In the genomic region with DNA sequence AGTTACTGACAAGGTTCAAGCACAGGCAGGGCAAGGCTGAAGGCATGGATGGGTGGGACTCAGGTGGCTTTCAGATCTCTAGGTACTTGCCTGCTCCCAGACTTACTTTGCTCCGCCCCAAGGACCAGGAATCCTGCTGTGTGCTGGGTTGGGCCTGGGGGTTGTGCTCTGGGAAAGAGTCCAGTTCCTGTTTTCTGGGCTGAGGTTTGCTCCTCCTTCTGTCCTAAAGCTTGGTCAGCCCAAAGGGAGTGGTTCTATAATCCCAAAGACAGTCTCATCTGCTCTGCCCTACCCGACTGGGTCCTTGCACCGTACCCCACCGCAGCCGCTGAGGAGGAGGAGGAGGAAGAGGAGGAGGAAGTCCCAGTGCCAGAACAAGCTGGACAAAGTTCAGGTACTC, we compare ENCODE assay signal across 14 mouse cellular contexts. TPM values are rescaled to one million over a fixed set of nuclear protein-coding genes. Genes with fewer than 3 reads are reported as not detected.
DNase-seq lines count a peak whose midpoint lies in the region; ATAC-seq and TF ChIP-seq lines count a peak whose summit lies in the region.
"Had no signal": no experiment of that assay in that cellular context is flagged by ENCODE, and none has a peak within 500 bp of the region (broad histone marks: within the 10 kb centered on the region; RNA-seq: fewer than 3 reads in every experiment).

A gene (plus strand): TSS at position 221 of the 400 bp plus-strand sequence.

- 50% methylated on average over 5 of the region's 5 CpGs for WGBS in kidney, embryonic 16.5 days
- 95% methylated on average over 5 of the region's 5 CpGs for WGBS in thymus, adult 2 months

- peak within 1 kb of the TSS; percentile 46 for H3K4me2 ChIP-seq in kidney, embryonic 16.5 days (replicated peaks; ENCODE audit: low read depth, low read length)

- peaks cover 6% of the 10 kb centered on the region; the same call in 1 of the 2 replicates for H3K4me1 ChIP-seq in kidney, embryonic 16.5 days (ENCODE audit: insufficient read depth, low read length)
- H3K4me1 ChIP-seq in ES-Bruce4 (ENCODE audit: control insufficient read depth, insufficient read depth, low read length), result no peaks in the 10 kb centered on the region
- H3K4me1 ChIP-seq in bone marrow macrophage, adult 2 months (ENCODE audit: control insufficient read depth, insufficient read depth, low read length), result peaks cover 35% of the 10 kb centered on the region
- no peaks in the 10 kb centered on the region for H3K4me1 ChIP-seq in thymus, adult 2 months (replicated peaks; ENCODE audit: control insufficient read depth, insufficient read depth, low read length)

- no peaks in the 10 kb centered on the region for H3K36me3 ChIP-seq in kidney, embryonic 16.5 days (ENCODE audit: insufficient read depth, low read length)
- no peaks in the 10 kb centered on the region for H3K36me3 ChIP-seq in ES-Bruce4 (ENCODE audit: control insufficient read depth, insufficient read depth, low read length, poor library complexity, severe bottlenecking)
- H3K36me3 ChIP-seq in thymus, adult 2 months (ENCODE audit: control insufficient read depth, insufficient read depth, low read length), result no peaks in the 10 kb centered on the region
- H3K36me3 ChIP-seq: G1E had no signal

- no peak for TF ChIP-seq EP300 in ES-Bruce4 (IDR thresholded peaks at IDR 0.05; ENCODE audit: insufficient read depth, low read depth, low read length)

- peak within 1 kb of the TSS; percentile 34 for H3K4me3 ChIP-seq in kidney, embryonic 16.5 days (ENCODE audit: low read length)
- peak within 1 kb of the TSS; percentile 0; the same call in 1 of the 2 replicates for H3K4me3 ChIP-seq in ES-Bruce4 (ENCODE audit: low read depth, low read length)
- peak within 1 kb of the TSS; percentile 47 for H3K4me3 ChIP-seq in bone marrow macrophage, adult 2 months (ENCODE audit: insufficient read depth, low read length)
- no peak within 1 kb of the TSS for H3K4me3 ChIP-seq in thymus, adult 2 months (ENCODE audit: control insufficient read depth, insufficient read depth, low read length)
- H3K4me3 ChIP-seq: erythroblast, embryonic 14.5 days had no signal

- no peak for DNase-seq in kidney, adult 8-10 months
- DNase-seq in thymus, adult 2 months, result no peak
- DNase-seq in retina, embryonic 14.5 days (ENCODE audit: low spot score), result no peak
- DNase-seq: adrenal gland, postnatal 10 days; cerebellum, postnatal 10 days; gastrocnemius, postnatal 25 days; layer of hippocampus, adult 9-11 months had no signal

- H3K9me3 ChIP-seq in kidney, embryonic 16.5 days (ENCODE audit: low read length), result no peaks in the 10 kb centered on the region
- peaks cover 26% of the 10 kb centered on the region for H3K9me3 ChIP-seq in ES-Bruce4 (replicated peaks; ENCODE audit: control insufficient read depth, insufficient read depth, low read length, poor library complexity, severe bottlenecking)
- H3K9me3 ChIP-seq: G1E had no signal

- peak within 1 kb of the TSS; percentile 52 for H3K9ac ChIP-seq in kidney, embryonic 16.5 days (replicated peaks; ENCODE audit: low read length)
- H3K9ac ChIP-seq in ES-Bruce4 (ENCODE audit: low read depth, poor library complexity, severe bottlenecking), result no peak within 1 kb of the TSS
- H3K9ac ChIP-seq: liver, embryonic 14.5 days had no signal

- peak; percentile 83 for ATAC-seq in kidney, embryonic 16.5 days (ENCODE audit: low FRiP score, low TSS enrichment)
- peak; percentile 62 for ATAC-seq in megakaryocyte, adult 5-6 weeks (ENCODE audit: poor library complexity, severe bottlenecking)

- peak within 1 kb of the TSS; percentile 78 for H3K27ac ChIP-seq in kidney, embryonic 16.5 days (ENCODE audit: low read length)
- H3K27ac ChIP-seq in ES-Bruce4 (ENCODE audit: insufficient read depth, low read length), result no peak within 1 kb of the TSS
- H3K27ac ChIP-seq in bone marrow macrophage, adult 2 months (ENCODE audit: insufficient read depth, low read depth, low read length), result peak within 1 kb of the TSS; percentile 16
- no peak within 1 kb of the TSS for H3K27ac ChIP-seq in thymus, adult 2 months (ENCODE audit: control insufficient read depth, insufficient read depth, low read length)
- H3K27ac ChIP-seq: liver, embryonic 14.5 days had no signal

- no peak for TF ChIP-seq POLR2A in ES-Bruce4 (IDR thresholded peaks at IDR 0.05; ENCODE audit: insufficient read depth, low read length)
- no peak for TF ChIP-seq POLR2A in bone marrow macrophage, adult 2 months (IDR thresholded peaks at IDR 0.05; ENCODE audit: borderline replicate concordance, low read depth, low read length)
- no peak for TF ChIP-seq POLR2A in thymus, adult 2 months (IDR thresholded peaks at IDR 0.05; ENCODE audit: control insufficient read depth, extremely low read depth, insufficient read depth, low read length, poor library complexity)

- no peaks in the 10 kb centered on the region for H3K27me3 ChIP-seq in kidney, embryonic 16.5 days (ENCODE audit: insufficient read depth, low read length)
- H3K27me3 ChIP-seq in ES-Bruce4 (ENCODE audit: control insufficient read depth, insufficient read depth, low read length, poor library complexity, severe bottlenecking), result no peaks in the 10 kb centered on the region
- no peaks in the 10 kb centered on the region for H3K27me3 ChIP-seq in thymus, adult 2 months (ENCODE audit: control insufficient read depth, insufficient read depth, low read length)

- TF ChIP-seq CTCF in ES-Bruce4 (IDR thresholded peaks at IDR 0.05; ENCODE audit: low read depth, low read length), result no peak
- no peak for TF ChIP-seq CTCF in bone marrow macrophage, adult 2 months (IDR thresholded peaks at IDR 0.05; ENCODE audit: low read depth, low read length)
- no peak for TF ChIP-seq CTCF in thymus, adult 2 months (IDR thresholded peaks at IDR 0.05; ENCODE audit: borderline replicate concordance, control insufficient read depth, extremely low read depth, insufficient read depth, low read length, poor library complexity)

RNA-seq across cellular contexts. Expression of the gene that starts here (rescaled TPM):
- 5.5 and 6.3 TPM in 2 replicates for polyA plus RNA-seq in kidney, embryonic 16.5 days (2015; fragmentation: Nextera tagmentation; extraction: Ambion mirVana)
- 2.1 and 2.8 TPM in 2 replicates for polyA plus RNA-seq in ES-Bruce4 (2011; ENCODE audit: insufficient read depth, insufficient read length, low read depth, missing spikeins)
- 16.0 and 18.4 TPM in 2 replicates for polyA plus RNA-seq in bone marrow macrophage, adult 2 months (2012; ENCODE audit: insufficient read depth, insufficient read length, missing spikeins)
- total RNA-seq in megakaryocyte, adult 5-6 weeks (2015), result not detected in 2 replicates
- total RNA-seq in megakaryocyte, adult 5-6 weeks (2017), result 0.48 TPM in 1 of 2 replicates, not detected in the other
- polyA plus RNA-seq in thymus, adult 2 months (2012; rRNA removed), result 2.5 and 2.8 TPM in 2 replicates
- total RNA-seq: G1E had no signal
- polyA plus RNA-seq: erythroblast, embryonic 14.5 days; G1E had no signal

Comparison
In these comparisons a context has a peak if more than half of its experiments do, and no peak if none do; other contexts are left out.
1. Peak in ATAC-seq in megakaryocyte, adult 5-6 weeks; RNA of the gene not detected or under 1 TPM.
2. H3K27ac ChIP-seq: peak in kidney, embryonic 16.5 days (single experiment) and bone marrow macrophage, adult 2 months (single experiment); none in ES-Bruce4 (single experiment) and thymus, adult 2 months (single experiment).